Mouse (Mus musculus): ENCODE results near the gene Uba52.

- no peak for TF ChIP-seq EP300 (IDR thresholded peaks at IDR 0.05; ENCODE audit: insufficient read depth, low read depth, low read length)
- TF ChIP-seq POLR2A (IDR thresholded peaks at IDR 0.05; ENCODE audit: insufficient read depth, low read depth, low read length), result no peak
Measured at GRCm38 (mm10) chr8:70490880-70491495, 19.6 kb downstream of the Uba52 start.
